Mouse (Mus musculus): ENCODE results near the gene Shank2.

The Shank2 gene

DNA sequence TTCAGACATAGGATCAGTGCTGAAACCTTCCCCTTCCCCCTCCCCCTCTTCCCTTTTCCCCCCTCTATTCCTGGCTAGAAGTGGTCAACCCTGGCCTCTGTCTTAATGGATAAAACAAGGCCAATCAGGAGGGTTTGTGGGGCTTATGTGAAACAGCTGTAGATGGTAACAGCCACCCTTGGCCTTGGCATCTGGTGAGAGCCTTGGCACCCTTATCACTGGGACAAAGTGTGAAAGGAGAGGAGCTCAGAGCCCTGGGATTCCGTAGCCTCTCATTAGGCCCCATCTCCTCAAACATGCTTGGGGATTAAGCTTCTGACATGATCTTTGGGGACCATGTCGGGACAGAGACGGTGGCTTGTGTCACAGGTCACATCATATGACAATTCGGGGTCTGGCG is 106.4 kb downstream of the Shank2 start:
- no peak for DNase-seq

- no peak for DNase-seq
Observed at GRCm38 (mm10) chr7:144111026-144111604, 109.4 kb downstream of the Shank2 start.

DNA sequence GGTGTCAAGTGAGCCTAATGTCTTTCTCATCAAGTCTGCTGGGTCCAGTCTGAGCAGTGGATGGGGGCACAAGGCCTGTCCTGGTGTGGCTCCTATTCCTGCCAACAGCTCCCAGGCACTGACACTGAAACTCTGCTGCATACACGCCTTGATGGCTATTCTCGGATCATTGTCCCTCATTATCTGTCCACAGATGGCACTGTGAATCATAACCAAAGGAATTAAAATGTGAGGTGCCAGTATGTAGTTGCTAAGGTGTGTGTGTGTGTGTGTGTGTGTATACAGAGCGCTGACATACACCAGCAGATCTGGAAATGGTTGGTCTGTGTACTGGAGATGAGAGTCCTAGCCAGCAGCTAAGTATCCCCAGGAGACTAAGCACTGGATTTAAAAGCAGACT is 110.3 kb downstream of the Shank2 start:
- DNase-seq, result no peak

DNA sequence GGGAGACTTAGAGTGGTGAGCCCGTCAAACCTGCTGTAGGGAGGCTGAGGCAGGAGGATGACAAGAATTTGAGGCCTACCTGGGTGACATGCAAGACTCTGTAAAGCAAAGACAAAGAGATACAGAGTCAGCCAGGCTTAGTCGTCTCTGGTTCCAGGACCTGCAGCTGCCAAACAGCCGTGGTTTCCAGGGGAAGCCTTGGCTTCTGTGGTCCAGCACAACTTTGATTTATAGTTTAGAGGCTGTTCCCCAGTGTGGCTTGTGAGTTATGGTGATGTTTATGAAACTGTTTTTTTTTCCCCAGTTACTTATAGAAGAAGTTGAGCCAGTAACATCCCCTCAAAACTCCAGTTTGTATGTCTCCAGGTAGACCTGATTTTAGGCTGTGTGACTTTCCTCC is 112.5 kb downstream of the Shank2 start:
- DNase-seq, result no peak

DNA sequence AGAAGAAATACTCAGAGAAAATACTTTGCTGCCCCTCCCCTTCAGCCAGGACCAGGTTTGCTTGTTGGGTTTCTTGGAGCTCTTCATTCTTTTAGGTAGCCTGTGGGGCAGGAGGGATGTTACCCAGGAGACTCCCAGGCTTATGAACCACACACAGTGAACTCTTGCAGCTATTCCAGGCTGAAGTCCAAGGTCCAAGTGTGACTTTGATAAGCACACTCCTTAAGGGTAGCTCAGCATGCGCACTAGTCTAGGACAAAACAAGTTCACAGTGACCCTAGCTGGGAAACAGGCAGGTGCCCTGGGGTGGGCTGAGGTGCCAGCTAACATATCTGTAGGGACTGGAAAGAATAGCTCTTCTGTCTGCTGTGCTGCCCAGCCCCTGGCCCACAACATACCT is 117.8 kb downstream of the Shank2 start:
- no peak for DNase-seq

GRCm38 (mm10) chr7:144132699-144133387 is 131.1 kb downstream of the Shank2 start:
- DNase-seq, result no peak

DNA sequence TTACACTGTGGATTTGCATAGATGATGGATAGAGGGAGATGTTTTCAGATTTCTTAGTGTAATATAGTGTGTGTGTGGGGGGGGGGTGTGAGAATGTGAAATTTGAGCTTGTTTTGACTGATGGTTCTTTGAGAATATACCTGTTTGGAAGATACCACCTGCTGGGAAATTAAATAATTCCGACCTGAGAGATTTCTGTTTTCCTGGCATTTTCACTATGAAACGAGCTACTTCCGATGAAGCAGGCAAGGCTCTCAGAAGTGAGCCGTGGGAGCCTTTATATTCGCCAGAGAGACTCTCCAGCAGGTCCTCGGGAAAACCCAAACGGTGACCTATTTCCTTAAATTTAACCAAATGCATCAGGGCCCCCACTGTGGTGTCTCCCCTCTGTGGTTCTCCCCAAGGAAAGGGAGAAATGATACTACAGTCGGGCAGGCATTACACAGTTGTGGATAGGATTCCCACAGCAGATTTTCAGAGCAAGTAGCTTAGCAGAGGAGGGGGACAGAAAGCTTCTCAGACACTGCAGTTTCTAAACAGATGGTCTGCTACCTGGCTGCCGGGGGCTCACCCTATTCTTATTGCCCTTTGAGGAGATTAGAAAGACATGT is 131.8 kb downstream of the Shank2 start:
- no peak for DNase-seq

- DNase-seq, result peak; percentile 34
Observed at GRCm38 (mm10) chr7:144134699-144135098, 133.0 kb downstream of the Shank2 start.

GRCm38 (mm10) chr7:144137827-144138226 is 136.1 kb downstream of the Shank2 start:
- no peak for DNase-seq

GRCm38 (mm10) chr7:144138476-144138875 is 136.7 kb downstream of the Shank2 start:
- DNase-seq, result no peak

- DNase-seq, result no peak
Observed at GRCm38 (mm10) chr7:144139691-144140090, 138.0 kb downstream of the Shank2 start.

- DNase-seq, result peak; percentile 21
Observed at GRCm38 (mm10) chr7:144140470-144140869, 138.7 kb downstream of the Shank2 start.

- DNase-seq, result no peak
Observed at GRCm38 (mm10) chr7:144142036-144142435, 140.3 kb downstream of the Shank2 start.

- DNase-seq, result no peak
Observed at GRCm38 (mm10) chr7:144143941-144144340, 142.2 kb downstream of the Shank2 start.

- no peak for DNase-seq
Observed at GRCm38 (mm10) chr7:144148111-144148510, 146.4 kb downstream of the Shank2 start.

- DNase-seq, result no peak
Observed at GRCm38 (mm10) chr7:144153124-144153523, 151.4 kb downstream of the Shank2 start.

DNA sequence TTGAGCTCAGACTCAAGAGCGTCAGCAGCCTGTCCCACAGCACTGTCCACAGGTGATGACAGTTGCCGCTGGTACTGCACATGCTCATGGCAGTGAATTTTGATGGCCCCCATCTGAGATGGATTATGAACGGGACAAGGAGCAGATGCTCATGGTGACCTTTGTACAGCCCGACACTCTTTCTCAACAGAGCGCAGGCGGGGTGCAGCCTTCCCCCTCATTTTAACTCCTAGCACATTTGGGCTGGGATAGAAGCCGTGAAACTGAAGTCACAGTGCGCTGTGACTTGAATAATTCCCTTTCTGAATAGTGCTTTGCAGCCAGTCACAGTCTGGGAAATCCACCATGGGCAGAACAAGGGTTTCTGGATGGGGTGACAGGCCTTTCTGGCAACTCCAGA is 152.0 kb downstream of the Shank2 start:
- no peak for DNase-seq

DNA sequence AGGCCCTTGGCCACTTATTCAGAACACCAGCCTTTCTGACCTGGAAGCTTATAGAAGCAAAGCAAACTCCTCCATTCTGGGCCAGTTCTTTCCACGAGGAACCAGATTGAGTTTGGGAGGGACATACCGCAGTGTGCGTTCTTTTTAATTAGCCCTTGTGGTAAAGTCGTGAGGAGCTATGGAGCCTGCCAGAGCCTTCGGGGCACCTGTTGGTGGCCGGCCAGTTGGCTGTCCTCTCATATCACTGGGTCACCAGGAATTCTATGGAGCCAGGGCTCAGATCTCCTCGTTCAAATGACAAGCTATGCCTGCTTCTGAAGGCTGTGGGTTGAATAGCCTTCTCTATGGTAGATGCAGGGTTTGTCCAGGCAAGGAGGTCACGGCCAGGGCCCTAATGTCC is 156.2 kb downstream of the Shank2 start:
- peak; percentile 54 for DNase-seq

DNA sequence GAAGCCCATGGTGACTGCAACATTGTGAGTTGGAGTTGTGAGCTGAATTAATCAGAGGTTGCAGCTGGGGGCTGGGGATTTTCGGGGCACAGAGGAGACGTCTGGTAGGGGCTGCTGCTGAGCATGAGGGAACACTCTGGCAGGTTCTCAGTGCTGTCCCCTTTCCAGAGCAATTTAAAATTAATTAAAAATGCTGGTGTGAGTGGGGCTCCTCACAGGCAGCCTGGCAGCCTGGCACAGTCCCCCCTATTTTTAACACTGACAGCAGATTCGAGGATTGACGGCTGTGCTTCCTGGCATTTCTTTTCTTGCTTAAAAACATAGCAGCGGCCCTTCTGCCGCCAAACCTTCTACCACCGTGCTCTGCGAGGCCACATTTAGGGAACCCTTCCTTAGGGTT is 157.8 kb downstream of the Shank2 start:
- no peak for DNase-seq

- no peak for DNase-seq
Observed at GRCm38 (mm10) chr7:144160066-144160465, 158.3 kb downstream of the Shank2 start.

DNA sequence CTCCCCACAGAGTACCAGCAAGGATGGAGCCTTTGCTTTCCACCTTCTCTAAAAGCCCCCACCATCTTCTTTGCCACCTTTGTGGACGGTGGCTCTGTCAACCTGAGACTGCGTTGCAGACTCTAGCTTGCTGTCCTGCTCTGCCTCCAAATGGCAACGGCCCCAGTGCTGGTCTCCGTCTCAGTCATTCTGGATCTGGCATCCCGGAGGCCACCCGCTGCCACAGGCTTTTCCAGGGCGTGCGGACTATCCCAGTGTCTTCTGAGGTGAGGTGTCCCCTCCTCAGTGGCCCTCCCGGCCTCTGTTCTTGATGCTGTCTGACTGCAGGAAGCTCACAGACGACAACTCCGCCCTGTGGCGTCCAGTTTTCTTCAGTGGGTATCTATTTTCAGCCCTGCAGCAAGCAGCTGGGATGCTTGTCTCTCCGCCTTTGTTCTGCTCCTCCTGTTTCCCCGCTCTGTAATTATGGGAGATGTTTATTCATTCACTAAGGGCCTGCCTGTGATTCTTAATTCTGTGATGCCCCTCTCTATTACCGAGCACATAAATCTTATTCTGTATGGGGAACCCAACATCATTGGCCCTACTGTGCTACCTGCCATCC is 159.0 kb downstream of the Shank2 start:
- DNase-seq, result no peak

GRCm38 (mm10) chr7:144170272-144170671 is 168.5 kb downstream of the Shank2 start:
- no peak for DNase-seq

- DNase-seq, result no peak
Observed at GRCm38 (mm10) chr7:144170686-144171085, 169.0 kb downstream of the Shank2 start.

DNA sequence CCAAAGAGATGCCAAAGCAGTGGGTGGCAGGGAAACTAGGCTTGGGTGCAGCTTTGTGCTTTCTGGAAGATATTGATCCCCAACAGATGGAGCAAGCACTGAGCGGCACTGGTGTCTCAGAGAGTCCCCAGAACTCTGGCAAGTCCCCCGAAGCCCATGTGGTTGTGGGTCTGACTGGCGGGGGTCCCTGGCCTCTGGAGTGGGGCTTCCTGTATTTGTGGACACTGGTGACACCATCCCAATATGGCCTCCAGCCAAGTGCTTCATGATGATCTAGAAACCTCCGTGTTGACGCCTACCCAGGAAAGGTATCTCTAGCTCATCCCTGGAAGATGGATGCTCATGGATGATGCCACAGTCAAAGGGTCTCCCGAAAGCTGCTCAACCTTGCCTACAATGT is 172.1 kb downstream of the Shank2 start:
- DNase-seq, result no peak

Data from cerebellum, adult 9-11 months (tissue).